Mouse (Mus musculus) thymus, postnatal 0 days (tissue): ENCODE data around the gene Erf. TPM values are rescaled to one million over a fixed set of nuclear protein-coding genes. Genes with fewer than 3 reads are reported as not detected.
A peak's percentile ranks its signal among the peaks of the same experiment; 100 is the strongest.

Experiments
- DNase-seq: peaks from one replicate; pipeline ENCODE4 v3.0.0-alpha.2; 2015; ENCODE audit warnings: low spot score
- polyA plus RNA-seq: library from polyadenylated mRNA; unstranded; fragments of >200 nt; fragmentation: Nextera tagmentation; extraction: Ambion mirVana; gene quantifications from 2 replicates; pipeline ENCODE4 v1.2.1, GENCODE M21; 2015

Erf gene
- polyA plus RNA-seq, result 4.5 and 6.4 TPM in 2 replicates

DNA sequence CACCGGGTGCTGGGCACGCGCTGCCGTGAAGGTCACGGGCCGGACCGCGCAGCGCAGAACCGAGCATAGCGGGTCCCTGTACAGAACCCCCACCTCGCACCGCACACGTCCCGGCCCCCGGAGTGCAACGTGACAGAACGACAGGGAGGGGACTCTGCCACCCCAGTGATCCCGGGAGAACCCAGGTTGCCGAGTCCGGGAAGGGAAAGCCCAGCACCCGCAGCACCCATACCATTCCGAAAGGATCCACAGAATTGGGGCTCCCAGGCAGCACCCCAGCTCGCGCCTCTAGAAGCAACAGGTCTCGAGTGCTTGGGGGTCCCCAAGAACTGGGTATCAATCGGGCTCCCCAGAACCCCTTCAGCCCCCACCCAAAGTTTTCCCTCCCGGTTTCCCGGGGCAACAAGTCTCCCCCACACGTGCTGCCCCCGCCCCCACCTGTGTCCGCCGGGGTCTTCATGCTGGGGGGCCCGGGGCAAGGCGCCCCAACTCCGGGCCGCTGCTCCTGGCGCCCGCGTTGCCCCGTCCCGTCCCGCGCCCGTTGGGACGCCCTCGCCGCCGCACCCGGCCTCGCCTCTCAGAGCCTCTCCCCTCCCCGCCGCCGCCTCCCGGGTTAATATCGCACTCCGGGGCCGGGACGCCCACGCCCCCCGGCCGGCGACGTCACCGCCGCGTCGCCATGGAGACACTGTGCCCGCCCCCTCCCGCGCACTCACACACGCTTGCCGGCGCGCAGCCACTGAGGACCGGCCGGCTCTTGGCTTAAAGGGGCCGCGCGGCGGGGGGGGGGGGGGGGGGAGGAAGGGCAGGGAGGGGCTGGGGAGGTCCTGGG, at the start of gene Erf:
TSS of gene Erf (minus strand) at position 621 of the 832 bp plus-strand sequence.
- peak; percentile 92 for DNase-seq

GRCm38 (mm10) chr7:25297454-25298325, 47.1 kb upstream of the Erf start, which contains the start of gene Pafah1b3:
TSS of gene Pafah1b3 (minus strand) at chr7:25297986.
- DNase-seq, result peak; percentile 87

- peak; percentile 67 for DNase-seq
These were observed 46.4 kb upstream of the Erf start for GRCm38 (mm10) chr7:25296945-25297453.

GRCm38 (mm10) chr7:25294960-25295722, 44.6 kb upstream of the Erf start:
- no peak for DNase-seq

DNA sequence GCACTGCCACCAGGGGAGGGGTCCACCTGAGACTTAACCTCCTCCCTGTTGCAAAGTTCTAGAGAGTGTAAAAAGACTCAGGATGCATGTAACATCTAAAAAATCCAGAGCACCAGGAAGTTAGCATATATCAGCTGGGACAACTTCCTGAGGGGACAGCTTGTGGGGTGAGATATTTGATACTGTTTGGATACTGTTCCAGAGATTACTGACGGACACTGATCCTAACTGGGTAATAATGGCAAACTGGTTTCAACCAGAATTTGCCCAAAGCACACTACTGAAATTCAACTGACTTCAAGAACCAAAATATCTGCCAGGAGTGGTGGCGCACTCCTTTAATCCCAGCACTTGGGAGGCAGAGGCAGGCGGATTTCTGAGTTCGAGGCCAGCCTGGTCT, 43.9 kb upstream of the Erf start:
- DNase-seq, result no peak

GRCm38 (mm10) chr7:25293191-25293739, 42.7 kb upstream of the Erf start:
- DNase-seq, result no peak

GRCm38 (mm10) chr7:25292107-25292506, 41.5 kb upstream of the Erf start:
- DNase-seq, result no peak

- DNase-seq, result no peak
These were observed 40.4 kb upstream of the Erf start for GRCm38 (mm10) chr7:25290911-25291310.

DNA sequence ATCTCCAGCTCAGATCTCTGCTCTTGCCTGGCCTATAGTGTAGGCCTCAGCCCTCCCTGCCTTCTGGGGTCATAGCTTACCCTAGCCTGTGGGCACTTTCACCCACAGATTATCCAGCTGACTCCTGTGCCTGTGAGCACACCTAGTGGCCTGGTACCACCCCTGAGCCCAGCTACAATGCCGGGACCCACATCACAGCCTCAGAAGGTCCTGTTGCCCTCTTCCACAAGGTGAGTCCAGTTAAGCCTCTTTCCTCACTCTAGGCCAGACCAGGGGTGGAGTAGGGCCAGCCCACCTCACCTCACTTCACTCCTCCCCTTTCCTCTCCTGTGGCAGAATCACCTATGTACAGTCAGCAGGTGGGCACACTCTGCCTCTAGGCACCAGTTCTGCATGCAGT, 39.9 kb upstream of the Erf start:
- DNase-seq, result no peak

GRCm38 (mm10) chr7:25289925-25290324, 39.4 kb upstream of the Erf start:
- no peak for DNase-seq

- no peak for DNase-seq
These were observed 38.2 kb upstream of the Erf start for GRCm38 (mm10) chr7:25288721-25289120.

DNA sequence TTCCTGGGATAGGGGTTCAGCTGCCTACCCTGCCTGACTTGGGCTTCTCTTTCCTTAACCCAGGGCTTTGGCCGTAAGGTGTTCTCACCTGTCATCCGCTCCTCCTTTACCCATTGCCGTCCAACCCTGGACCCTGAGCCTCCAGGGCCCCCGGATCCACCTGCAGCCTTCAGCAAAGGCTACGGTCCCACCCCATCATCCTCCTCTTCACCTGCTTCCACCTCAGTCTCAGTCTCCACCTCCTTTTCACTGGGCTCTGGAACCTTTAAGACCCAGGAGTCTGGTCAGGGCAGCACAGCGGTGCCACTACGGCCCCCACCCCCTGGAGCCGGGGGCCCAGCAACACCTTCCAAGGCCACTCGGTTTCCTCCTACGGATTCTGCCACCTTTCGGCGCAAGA, 37.5 kb upstream of the Erf start:
- DNase-seq, result no peak

GRCm38 (mm10) chr7:25286989-25287388, 36.4 kb upstream of the Erf start:
- no peak for DNase-seq

DNA sequence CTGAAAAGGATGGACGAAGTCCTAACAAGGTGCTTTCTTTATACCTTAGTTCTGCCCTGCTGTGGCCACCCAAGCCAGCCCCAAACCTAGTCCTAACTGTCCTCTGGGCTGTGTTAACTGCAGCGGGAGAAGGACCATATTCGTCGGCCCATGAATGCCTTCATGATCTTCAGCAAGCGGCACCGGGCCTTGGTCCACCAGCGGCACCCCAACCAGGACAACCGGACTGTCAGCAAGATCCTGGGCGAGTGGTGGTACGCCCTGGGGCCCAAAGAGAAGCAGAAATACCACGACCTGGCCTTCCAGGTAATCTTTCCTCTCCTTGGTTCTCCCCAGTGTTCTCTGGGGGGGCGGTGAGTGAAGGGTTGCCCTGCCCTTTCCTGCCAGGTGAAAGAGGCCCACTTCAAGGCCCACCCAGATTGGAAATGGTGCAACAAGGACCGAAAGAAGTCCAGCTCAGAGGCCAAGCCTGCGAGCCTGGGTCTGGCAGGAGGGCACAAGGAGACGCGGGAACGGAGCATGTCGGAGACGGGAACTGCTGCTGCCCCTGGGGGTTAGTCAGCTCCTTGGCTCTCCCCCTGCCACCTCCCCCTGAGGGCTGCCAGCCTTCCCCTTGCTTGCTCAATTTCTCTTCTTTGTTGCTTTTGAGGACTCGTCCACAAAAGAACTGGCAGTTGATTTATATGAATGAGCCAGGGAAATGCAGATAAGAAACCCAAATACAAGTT, 35.1 kb upstream of the Erf start:
- DNase-seq, result no peak

DNA sequence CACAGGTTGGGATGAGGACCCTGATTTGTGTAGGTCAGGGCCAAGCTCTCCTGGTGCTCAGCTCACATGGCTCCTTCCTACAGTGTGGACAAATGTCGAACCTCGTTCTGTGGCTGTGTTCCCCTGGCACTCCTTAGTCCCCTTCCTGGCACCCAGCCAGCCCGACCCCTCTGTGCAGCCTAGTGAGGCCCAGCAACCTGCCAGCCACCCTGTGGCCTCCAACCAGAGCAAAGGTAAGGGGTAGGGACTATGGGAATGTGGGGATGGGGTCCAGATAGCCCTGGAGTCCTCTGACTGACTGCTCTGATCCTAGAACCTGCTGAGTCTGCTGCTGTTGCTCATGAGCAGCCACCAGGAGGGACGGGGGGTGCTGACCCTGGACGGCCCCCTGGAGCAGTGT, 34.2 kb upstream of the Erf start:
- no peak for DNase-seq

- no peak for DNase-seq
These were observed 33.6 kb upstream of the Erf start for GRCm38 (mm10) chr7:25284171-25284570.

DNA sequence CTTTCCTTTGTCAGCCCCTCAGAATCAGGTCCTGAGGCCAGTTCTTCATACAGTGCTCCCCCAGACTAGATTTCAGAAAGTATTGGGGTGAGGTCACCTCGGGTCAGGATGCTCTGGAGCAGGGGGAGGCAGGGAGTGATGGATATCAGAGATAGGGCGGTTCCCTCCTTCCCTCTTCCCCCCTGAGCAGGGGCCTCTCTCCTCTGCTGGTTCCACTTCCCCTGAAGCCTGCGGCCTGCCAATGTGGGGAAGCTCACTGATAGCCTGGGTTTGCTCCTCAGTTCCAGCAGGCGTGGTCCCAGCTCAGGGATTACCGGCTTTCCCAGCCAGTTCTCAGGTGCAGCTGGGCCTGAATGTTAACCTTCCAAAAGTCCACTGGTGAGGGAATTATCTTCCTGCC, 33.1 kb upstream of the Erf start:
- DNase-seq, result no peak

DNA sequence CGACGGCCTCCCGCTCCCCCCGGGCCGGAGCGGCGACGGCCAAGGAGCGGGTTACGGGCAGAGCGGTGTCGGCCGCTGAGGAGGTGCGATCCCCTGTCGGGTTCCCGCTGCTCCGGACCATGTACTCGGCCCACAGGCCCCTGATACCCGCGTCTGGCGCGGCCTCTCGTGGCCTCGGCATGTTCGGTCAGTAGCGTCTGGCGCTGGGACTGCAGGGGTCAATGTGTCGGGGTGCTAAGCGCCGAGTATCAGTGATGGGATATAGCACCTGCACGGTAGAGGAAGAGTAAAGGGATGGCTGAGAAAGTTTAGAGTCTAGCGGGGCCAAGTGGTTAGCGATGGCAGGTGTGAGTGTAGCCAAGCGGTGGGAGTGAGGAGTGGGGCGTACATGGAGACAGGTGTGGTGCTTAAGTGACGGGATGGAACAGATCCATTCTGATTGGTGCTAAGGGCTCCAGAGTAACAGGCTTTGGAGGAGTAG, 32.2 kb upstream of the Erf start:
- DNase-seq, result peak; percentile 54

DNA sequence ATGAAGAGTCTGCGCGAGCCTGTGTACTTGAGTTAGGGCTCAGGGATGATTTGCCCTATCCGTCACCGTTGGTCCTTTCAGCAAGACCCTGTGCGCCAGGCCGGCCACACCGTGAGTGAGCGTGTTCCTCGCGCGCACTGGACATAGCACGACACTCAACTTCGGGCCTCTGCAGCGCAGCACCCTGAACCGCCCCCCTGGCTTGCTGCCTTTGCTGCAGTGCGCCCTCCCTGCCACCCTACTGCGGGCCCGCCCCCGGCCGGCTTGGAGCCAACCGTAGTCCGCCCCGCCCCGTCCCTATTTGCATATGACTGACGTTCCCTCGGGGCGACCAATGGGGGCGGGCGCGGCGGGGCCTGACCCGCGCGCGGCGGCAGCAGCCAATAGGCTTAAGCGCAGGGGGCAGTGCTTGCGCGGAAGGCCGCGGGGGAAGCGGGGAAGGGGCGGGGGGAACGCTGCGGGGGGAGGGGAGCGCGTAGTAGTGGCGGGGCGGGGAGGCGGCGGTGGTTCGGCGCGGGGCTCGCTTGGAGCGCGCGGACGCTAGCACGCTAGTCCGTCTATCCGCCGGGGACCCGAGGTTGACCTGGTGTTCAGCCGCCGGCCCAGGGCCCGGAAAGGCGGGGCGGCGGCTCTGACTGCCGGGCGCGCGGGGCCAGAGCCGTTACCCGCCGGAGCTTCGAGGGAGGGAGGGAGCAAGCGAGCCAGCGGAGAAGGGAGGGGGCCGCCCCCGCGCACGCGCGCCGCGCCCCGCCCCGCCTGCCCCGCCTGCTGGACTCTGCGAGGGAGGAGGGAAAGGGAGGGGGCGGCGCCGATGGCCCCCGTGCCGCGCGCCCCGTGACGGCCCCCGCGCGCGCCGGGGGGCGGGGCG, 31.4 kb upstream of the Erf start:
- DNase-seq, result peak; percentile 98
